Mouse (Mus musculus): ENCODE measurements at regions not wholly inside any gene's neighbourhood (a gene's known extent, or its start where the extent isn't known, plus 50 kb on each side); places are given as distances from the start of the nearest gene placed in this dataset.

DNA sequence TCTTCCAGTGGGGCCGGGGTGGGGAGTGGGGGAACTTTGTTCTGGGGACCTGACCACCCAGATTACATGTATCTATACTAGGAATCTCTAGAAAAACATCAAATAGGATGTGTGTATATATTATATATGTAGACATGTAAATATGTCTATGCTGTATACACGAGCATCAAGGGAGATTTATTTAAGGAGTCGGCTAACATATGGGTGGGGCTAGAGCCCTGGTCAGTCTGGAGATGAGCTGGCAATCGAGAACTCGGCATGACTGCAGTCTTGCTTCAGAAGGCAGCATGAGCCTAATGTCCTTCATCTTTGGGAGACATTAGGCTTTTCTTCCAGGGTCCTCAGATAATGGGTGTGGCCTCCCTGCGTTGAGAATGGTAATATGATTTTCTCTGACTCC lies 97.0 kb downstream of the Rap2a start:
- H3K4me3 ChIP-seq, result no peak overlapping the region
- H3ac ChIP-seq (ENCODE audit: control insufficient read depth, insufficient read length), result no peak overlapping the region
- H3K4me2 ChIP-seq (ENCODE audit: low read depth), result no peak overlapping the region
- no peak for TF ChIP-seq MYOD1 (IDR thresholded peaks at IDR 0.05; ENCODE audit: control insufficient read depth in 1 of 3, insufficient read length in 2 of 3, low read depth in 2 of 3)
- TF ChIP-seq MAX (IDR thresholded peaks at IDR 0.05; ENCODE audit: low read depth), result no peak
- no peak for TF ChIP-seq MYOG (IDR thresholded peaks at IDR 0.05; ENCODE audit: control insufficient read depth in 1 of 3, insufficient read depth in 1 of 3, insufficient read length in 2 of 3, low read depth in 2 of 3)
- no peak for TF ChIP-seq POLR2AphosphoS2 (IDR thresholded peaks at IDR 0.05; ENCODE audit: insufficient read length, low read depth)
- TF ChIP-seq E2F4 (IDR thresholded peaks at IDR 0.05; ENCODE audit: insufficient read depth), result no peak
- no peak for TF ChIP-seq SRF (IDR thresholded peaks at IDR 0.05; ENCODE audit: control insufficient read depth, insufficient read length, low read depth)
- TF ChIP-seq REST (IDR thresholded peaks at IDR 0.05; ENCODE audit: insufficient read depth, insufficient read length), result no peak
- no peak for TF ChIP-seq POLR2A (IDR thresholded peaks at IDR 0.05; ENCODE audit: insufficient read length, low read depth)
- TF ChIP-seq USF1 (IDR thresholded peaks at IDR 0.05; ENCODE audit: low read depth), result no peak
- TF ChIP-seq TCF12 (IDR thresholded peaks at IDR 0.05; ENCODE audit: insufficient read depth, poor library complexity, severe bottlenecking), result no peak
- no peak for TF ChIP-seq CEBPB (IDR thresholded peaks at IDR 0.05; ENCODE audit: insufficient read depth, poor library complexity, severe bottlenecking)
- TF ChIP-seq TCF3 (IDR thresholded peaks at IDR 0.05; ENCODE audit: insufficient read length, low read depth), result no peak
- H3K27me3 ChIP-seq (ENCODE audit: control insufficient read depth, insufficient read depth, insufficient read length), result no peaks in the 10 kb centered on the region
- H3K79me2 ChIP-seq (ENCODE audit: control insufficient read depth, insufficient read depth), result no peaks in the 10 kb centered on the region
- no peaks in the 10 kb centered on the region for H3K36me3 ChIP-seq (ENCODE audit: control insufficient read depth, insufficient read depth)

- Histone ChIP-seq H3K36me3 (ENCODE audit: control insufficient read depth, insufficient read depth) (no peaks in the 10 kb centered on the region), H3K27me3 (ENCODE audit: control insufficient read depth, insufficient read depth, insufficient read length) (no peaks in the 10 kb centered on the region), H3K4me3 (no peak overlapping the region), H3K4me2 (ENCODE audit: low read depth) (no peak overlapping the region), H3ac (ENCODE audit: control insufficient read depth, insufficient read length) (no peak overlapping the region), H3K79me2 (ENCODE audit: control insufficient read depth, insufficient read depth) (no peaks in the 10 kb centered on the region)
- TF ChIP-seq POLR2AphosphoS2 (IDR thresholded peaks at IDR 0.05; ENCODE audit: insufficient read length, low read depth) (no peak), REST (IDR thresholded peaks at IDR 0.05; ENCODE audit: insufficient read depth, insufficient read length) (no peak), MYOG (IDR thresholded peaks at IDR 0.05; ENCODE audit: control insufficient read depth in 1 of 3, insufficient read depth in 1 of 3, insufficient read length in 2 of 3, low read depth in 2 of 3) (no peak), MAX (IDR thresholded peaks at IDR 0.05; ENCODE audit: low read depth) (no peak), POLR2A (IDR thresholded peaks at IDR 0.05; ENCODE audit: insufficient read length, low read depth) (no peak), TCF3 (IDR thresholded peaks at IDR 0.05; ENCODE audit: insufficient read length, low read depth) (no peak), MYOD1 (IDR thresholded peaks at IDR 0.05; ENCODE audit: control insufficient read depth in 1 of 3, insufficient read length in 2 of 3, low read depth in 2 of 3) (no peak), USF1 (IDR thresholded peaks at IDR 0.05; ENCODE audit: low read depth) (no peak)
Observed at GRCm38 (mm10) chr14:120578352-120579080, 100.3 kb downstream of the Rap2a start.

GRCm38 (mm10) chr14:120583807-120584206 lies 105.6 kb downstream of the Rap2a start:
- no peaks in the 10 kb centered on the region for H3K79me2 ChIP-seq (ENCODE audit: control insufficient read depth, insufficient read depth)
- H3K27me3 ChIP-seq (ENCODE audit: control insufficient read depth, insufficient read depth, insufficient read length), result no peaks in the 10 kb centered on the region
- no peak for TF ChIP-seq TCF12 (IDR thresholded peaks at IDR 0.05; ENCODE audit: insufficient read depth, poor library complexity, severe bottlenecking)
- TF ChIP-seq REST (IDR thresholded peaks at IDR 0.05; ENCODE audit: insufficient read depth, insufficient read length), result no peak
- no peak for TF ChIP-seq MYOD1 (IDR thresholded peaks at IDR 0.05; ENCODE audit: control insufficient read depth in 1 of 3, insufficient read length in 2 of 3, low read depth in 2 of 3)
- no peak for TF ChIP-seq MAX (IDR thresholded peaks at IDR 0.05; ENCODE audit: low read depth)
- no peak for TF ChIP-seq E2F4 (IDR thresholded peaks at IDR 0.05; ENCODE audit: insufficient read depth)
- H3K4me2 ChIP-seq (ENCODE audit: low read depth), result no peak overlapping the region
- H3K36me3 ChIP-seq (ENCODE audit: control insufficient read depth, insufficient read depth), result no peaks in the 10 kb centered on the region
- no peak overlapping the region for H3ac ChIP-seq (ENCODE audit: control insufficient read depth, insufficient read length)
- H3K4me3 ChIP-seq, result no peak overlapping the region

DNA sequence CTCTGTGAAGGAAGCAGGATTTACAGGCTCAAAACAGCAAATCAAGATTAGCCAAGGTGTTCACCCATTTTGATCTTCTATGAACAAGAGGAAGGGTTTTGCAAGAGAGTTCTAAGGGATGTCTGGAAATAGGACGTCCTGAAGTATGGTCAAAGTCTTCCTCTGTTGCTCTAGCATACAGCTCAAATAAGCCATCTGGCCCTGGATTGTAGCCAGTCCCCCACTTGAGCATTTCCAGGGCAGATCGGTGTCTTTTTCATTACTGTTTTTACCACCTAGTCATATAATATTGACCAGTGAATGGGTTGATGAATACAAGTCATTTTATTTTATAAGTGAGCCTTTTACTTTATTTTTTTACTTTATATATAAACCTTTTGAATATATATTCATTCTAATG lies 113.9 kb downstream of the Rap2a start:
- TF ChIP-seq POLR2AphosphoS2 (IDR thresholded peaks at IDR 0.05; ENCODE audit: insufficient read length, low read depth) (no peak), POLR2A (IDR thresholded peaks at IDR 0.05; ENCODE audit: insufficient read length, low read depth) (no peak), USF1 (IDR thresholded peaks at IDR 0.05; ENCODE audit: low read depth) (no peak), REST (IDR thresholded peaks at IDR 0.05; ENCODE audit: insufficient read depth, insufficient read length) (no peak), MYOG (IDR thresholded peaks at IDR 0.05; ENCODE audit: control insufficient read depth in 1 of 3, insufficient read depth in 1 of 3, insufficient read length in 2 of 3, low read depth in 2 of 3) (no peak), TCF12 (IDR thresholded peaks at IDR 0.05; ENCODE audit: insufficient read depth, poor library complexity, severe bottlenecking) (no peak), E2F4 (IDR thresholded peaks at IDR 0.05; ENCODE audit: insufficient read depth) (no peak)
- H3K79me2 ChIP-seq (ENCODE audit: control insufficient read depth, insufficient read depth), result no peaks in the 10 kb centered on the region
- no peak overlapping the region for H3ac ChIP-seq (ENCODE audit: control insufficient read depth, insufficient read length)
- H3K36me3 ChIP-seq (ENCODE audit: control insufficient read depth, insufficient read depth), result no peaks in the 10 kb centered on the region
- H3K27me3 ChIP-seq (ENCODE audit: control insufficient read depth, insufficient read depth, insufficient read length), result no peaks in the 10 kb centered on the region
- no peak overlapping the region for H3K4me2 ChIP-seq (ENCODE audit: low read depth)
- no peak overlapping the region for H3K4me3 ChIP-seq

- no peak overlapping the region for H3K4me2 ChIP-seq (ENCODE audit: low read depth)
Observed at GRCm38 (mm10) chr14:120600414-120600935, 122.2 kb downstream of the Rap2a start.

More at GRCm38 (mm10) chr14:120600414-120600935, 122.2 kb downstream of the Rap2a start:
- no peak for TF ChIP-seq TCF3 (IDR thresholded peaks at IDR 0.05; ENCODE audit: insufficient read length, low read depth)
- TF ChIP-seq USF1 (IDR thresholded peaks at IDR 0.05; ENCODE audit: low read depth), result no peak
- no peak for TF ChIP-seq TCF12 (IDR thresholded peaks at IDR 0.05; ENCODE audit: insufficient read depth, poor library complexity, severe bottlenecking)
- TF ChIP-seq E2F4 (IDR thresholded peaks at IDR 0.05; ENCODE audit: insufficient read depth), result no peak
- TF ChIP-seq MYOG (IDR thresholded peaks at IDR 0.05; ENCODE audit: control insufficient read depth in 1 of 3, insufficient read depth in 1 of 3, insufficient read length in 2 of 3, low read depth in 2 of 3), result no peak
- no peak for TF ChIP-seq POLR2A (IDR thresholded peaks at IDR 0.05; ENCODE audit: insufficient read length, low read depth)
- no peak for TF ChIP-seq CEBPB (IDR thresholded peaks at IDR 0.05; ENCODE audit: insufficient read depth, poor library complexity, severe bottlenecking)
- TF ChIP-seq MYOD1 (IDR thresholded peaks at IDR 0.05; ENCODE audit: control insufficient read depth in 1 of 3, insufficient read length in 2 of 3, low read depth in 2 of 3), result no peak
- TF ChIP-seq REST (IDR thresholded peaks at IDR 0.05; ENCODE audit: insufficient read depth, insufficient read length), result no peak
- TF ChIP-seq MAX (IDR thresholded peaks at IDR 0.05; ENCODE audit: low read depth), result no peak
- TF ChIP-seq SRF (IDR thresholded peaks at IDR 0.05; ENCODE audit: control insufficient read depth, insufficient read length, low read depth), result no peak
- TF ChIP-seq POLR2AphosphoS2 (IDR thresholded peaks at IDR 0.05; ENCODE audit: insufficient read length, low read depth), result no peak
- no peaks in the 10 kb centered on the region for H3K79me2 ChIP-seq (ENCODE audit: control insufficient read depth, insufficient read depth)
- H3K4me3 ChIP-seq, result no peak overlapping the region
- no peaks in the 10 kb centered on the region for H3K36me3 ChIP-seq (ENCODE audit: control insufficient read depth, insufficient read depth)
- no peaks in the 10 kb centered on the region for H3K27me3 ChIP-seq (ENCODE audit: control insufficient read depth, insufficient read depth, insufficient read length)
- no peak overlapping the region for H3ac ChIP-seq (ENCODE audit: control insufficient read depth, insufficient read length)
